Mouse (Mus musculus) heart, embryonic 16.5 days (tissue): ENCODE measurements around the gene Catsperd. TPM values are rescaled to one million over a fixed set of nuclear protein-coding genes. Genes with fewer than 3 reads are reported as not detected.

Source experiments
- ATAC-seq: fragments of 200-750 bp; cut with Nextera tagmentation; replicated peaks from 2 replicates; pipeline ENCODE4 v1.8.0; 2017; ENCODE audit warnings: moderate number of reproducible peaks; ENCODE audit not compliant: insufficient read depth, low FRiP score; ENCODE audit errors: extremely low read depth
- H3K27ac ChIP-seq: fragments of 300-500 bp; sonication (generic); 2 replicates; pipeline ENCODE4 v1.5.1; 2014; ENCODE audit warnings: mild to moderate bottlenecking, low read length, control low read depth, moderate library complexity
- H3K27me3 ChIP-seq: fragments of 300-500 bp; sonication (generic); 2 replicates; pipeline ENCODE4 v1.6.1; 2014; ENCODE audit warnings: low read length, mixed read lengths; ENCODE audit not compliant: control insufficient read depth, insufficient read depth
- H3K36me3 ChIP-seq: fragments of 300-500 bp; sonication (generic); 2 replicates; pipeline ENCODE4 v1.6.1; 2014; ENCODE audit not compliant: control insufficient read depth, insufficient read depth
- H3K4me1 ChIP-seq: fragments of 300-500 bp; sonication (generic); 2 replicates; pipeline ENCODE4 v1.6.1; 2014; ENCODE audit warnings: low read length, mixed read lengths; ENCODE audit not compliant: control insufficient read depth, insufficient read depth
- H3K4me2 ChIP-seq: fragments of 300-500 bp; sonication (generic); 2 replicates; pipeline ENCODE4 v1.6.1; 2014; ENCODE audit warnings: low read depth, mild to moderate bottlenecking, control low read depth, low read length
- H3K4me3 ChIP-seq: fragments of 300-500 bp; sonication (generic); 2 replicates; pipeline ENCODE4 v1.5.1; 2014; ENCODE audit warnings: mild to moderate bottlenecking, control low read depth, low read length
- H3K9ac ChIP-seq: fragments of 300-500 bp; sonication (generic); 2 replicates; pipeline ENCODE4 v1.6.1; 2014; ENCODE audit warnings: low read length, control low read depth
- H3K9me3 ChIP-seq: fragments of 300-500 bp; sonication (generic); replicated peaks from 2 replicates; pipeline ENCODE4 v1.6.1; 2016; ENCODE audit warnings: low read length; ENCODE audit not compliant: control insufficient read depth
- WGBS: fragments of 180-500 bp; shearing (Covaris S2); extraction: QIAGEN DNeasy Blood & Tissue Kit; methylation state at CpG from one replicate; pipeline ENCODE4 v1.1.7; 2014; 5-methylcytosine and 5-hydroxymethylcytosine counted together
- polyA plus RNA-seq: library from polyadenylated mRNA; unstranded; fragments of >200 nt; fragmentation: Nextera tagmentation; extraction: Ambion mirVana; gene quantifications from 2 replicates; pipeline ENCODE4 v1.2.1, GENCODE M21; 2015

Catsperd gene
- polyA plus RNA-seq = 0.29 and 0.31 TPM in 2 replicates

DNA sequence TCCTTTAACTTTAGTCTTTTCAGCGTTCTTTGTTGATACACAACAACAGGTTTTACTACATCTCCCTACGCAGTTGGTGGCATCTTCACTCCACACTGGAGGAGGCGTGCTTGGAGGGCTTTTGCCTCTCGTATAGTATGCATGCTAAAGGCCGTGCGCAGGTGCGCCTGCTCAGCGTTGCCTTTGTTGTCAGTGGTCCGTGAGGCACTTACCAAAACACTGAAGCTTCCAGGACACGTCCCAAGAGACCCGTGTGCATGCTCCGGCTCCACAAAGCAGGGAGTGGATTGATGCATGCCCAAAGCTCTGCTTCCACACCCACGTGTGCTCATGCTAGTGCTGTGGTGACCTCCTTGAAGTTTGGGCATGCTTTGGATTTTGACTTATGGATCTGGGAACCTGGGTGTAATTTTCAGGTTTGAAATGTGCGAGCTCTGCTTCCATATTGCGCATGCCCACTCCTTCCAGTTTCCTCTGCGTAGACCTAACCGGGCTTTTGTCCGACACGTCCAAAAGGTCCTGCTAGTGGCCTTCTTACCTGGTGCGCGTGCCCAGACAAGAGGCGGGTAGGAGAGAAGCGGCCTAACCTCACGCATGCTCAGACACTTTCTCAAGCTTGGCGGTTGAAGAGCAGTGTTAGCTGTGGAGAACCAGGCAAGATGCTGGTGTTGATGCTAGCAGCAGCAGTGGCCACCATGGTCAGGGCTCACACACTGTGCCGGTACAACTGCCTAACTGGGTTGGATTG, at the start of gene Catsperd:
Catsperd (plus strand) TSS at position 614 of the 748 bp plus-strand sequence.
- Histone ChIP-seq H3K4me1 (peaks cover 20% of the 10 kb centered on the region), H3K27ac (peak within 1 kb of the TSS; percentile 50), H3K4me2 (peak within 1 kb of the TSS; percentile 75), H3K36me3 (peaks cover 8% of the 10 kb centered on the region), H3K9ac (peak within 1 kb of the TSS; percentile 57), H3K4me3 (peak within 1 kb of the TSS; percentile 91), H3K9me3 (no peaks in the 10 kb centered on the region), H3K27me3 (no peaks in the 10 kb centered on the region)
- ATAC-seq = no peak
- WGBS = 9% methylated on average over 26 of the region's 26 CpGs

DNA sequence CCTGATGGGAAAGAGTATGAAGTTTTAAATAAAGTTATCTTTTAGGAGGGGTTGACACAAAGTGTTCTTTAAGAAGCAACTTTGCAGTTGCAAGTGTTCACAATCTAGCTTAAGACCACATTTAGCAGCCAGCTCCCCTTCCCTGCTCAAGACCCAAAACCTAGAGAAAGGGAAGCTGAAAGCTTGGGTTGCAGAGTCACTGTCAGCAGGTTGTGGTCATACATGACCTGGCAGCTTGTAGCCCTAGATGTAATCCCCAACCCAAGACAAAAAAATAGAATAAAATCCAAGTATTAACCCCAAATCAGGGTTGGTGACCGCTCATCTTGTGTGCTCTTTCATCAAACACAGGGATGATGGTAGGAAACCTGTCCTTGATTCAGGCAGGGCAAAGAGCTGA, 44.9 kb upstream of the Catsperd start:
- H3K9me3 ChIP-seq = no peaks in the 10 kb centered on the region
- no peak for ATAC-seq
- no peaks in the 10 kb centered on the region for H3K27me3 ChIP-seq
- WGBS = 61% methylated on average over 1 of the region's 1 CpGs
- H3K9ac ChIP-seq = peak overlapping the region; percentile 98
- H3K4me3 ChIP-seq = peak overlapping the region; percentile 95
- peak overlapping the region; percentile 95 for H3K4me2 ChIP-seq
- peak overlapping the region; percentile 98; the same call in 1 of the 2 replicates for H3K27ac ChIP-seq
- H3K36me3 ChIP-seq = peaks cover 48% of the 10 kb centered on the region
- H3K4me1 ChIP-seq = peaks cover 40% of the 10 kb centered on the region

DNA sequence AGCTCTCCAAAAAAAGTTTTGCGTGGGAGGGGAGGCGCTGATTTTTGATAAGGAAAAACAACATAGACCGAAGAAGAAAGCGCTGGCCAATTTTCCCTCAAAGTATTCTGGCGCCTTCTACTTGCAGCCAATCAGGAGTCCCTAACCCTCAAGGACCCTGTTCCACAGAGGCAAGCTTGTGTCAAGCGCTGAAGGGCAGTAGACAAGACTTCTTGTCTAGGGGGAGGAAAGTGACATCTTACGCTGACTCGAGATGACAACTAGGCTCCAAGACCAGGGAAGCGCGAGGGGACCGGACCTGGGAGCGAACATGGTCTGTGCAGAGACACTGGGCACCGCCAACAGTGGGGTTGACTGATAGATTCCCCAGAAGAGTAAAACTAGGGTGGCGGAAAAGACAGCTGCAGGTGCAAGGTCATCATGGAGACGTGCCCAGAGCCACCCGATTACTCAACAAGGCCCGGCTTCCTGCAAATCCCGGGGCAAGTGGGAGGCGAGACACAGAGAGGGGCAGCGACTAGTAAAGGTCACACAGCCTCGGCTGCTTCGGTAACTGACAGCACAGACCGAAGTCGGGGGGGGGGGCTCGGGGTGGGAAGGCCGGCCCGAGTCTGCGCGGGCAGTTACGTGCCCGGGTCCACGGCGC, 44.2 kb upstream of the Catsperd start:
- Histone ChIP-seq H3K4me2 (peak overlapping the region; percentile 95), H3K27me3 (no peaks in the 10 kb centered on the region), H3K4me1 (peaks cover 41% of the 10 kb centered on the region), H3K36me3 (peaks cover 47% of the 10 kb centered on the region), H3K9me3 (no peaks in the 10 kb centered on the region), H3K27ac (peak overlapping the region; percentile 98), H3K4me3 (peak overlapping the region; percentile 95), H3K9ac (peak overlapping the region; percentile 98)
- under 1% methylated on average over 30 of the region's 33 CpGs for WGBS
- ATAC-seq = peak; percentile 2; the same call in 1 of the 2 replicates

DNA sequence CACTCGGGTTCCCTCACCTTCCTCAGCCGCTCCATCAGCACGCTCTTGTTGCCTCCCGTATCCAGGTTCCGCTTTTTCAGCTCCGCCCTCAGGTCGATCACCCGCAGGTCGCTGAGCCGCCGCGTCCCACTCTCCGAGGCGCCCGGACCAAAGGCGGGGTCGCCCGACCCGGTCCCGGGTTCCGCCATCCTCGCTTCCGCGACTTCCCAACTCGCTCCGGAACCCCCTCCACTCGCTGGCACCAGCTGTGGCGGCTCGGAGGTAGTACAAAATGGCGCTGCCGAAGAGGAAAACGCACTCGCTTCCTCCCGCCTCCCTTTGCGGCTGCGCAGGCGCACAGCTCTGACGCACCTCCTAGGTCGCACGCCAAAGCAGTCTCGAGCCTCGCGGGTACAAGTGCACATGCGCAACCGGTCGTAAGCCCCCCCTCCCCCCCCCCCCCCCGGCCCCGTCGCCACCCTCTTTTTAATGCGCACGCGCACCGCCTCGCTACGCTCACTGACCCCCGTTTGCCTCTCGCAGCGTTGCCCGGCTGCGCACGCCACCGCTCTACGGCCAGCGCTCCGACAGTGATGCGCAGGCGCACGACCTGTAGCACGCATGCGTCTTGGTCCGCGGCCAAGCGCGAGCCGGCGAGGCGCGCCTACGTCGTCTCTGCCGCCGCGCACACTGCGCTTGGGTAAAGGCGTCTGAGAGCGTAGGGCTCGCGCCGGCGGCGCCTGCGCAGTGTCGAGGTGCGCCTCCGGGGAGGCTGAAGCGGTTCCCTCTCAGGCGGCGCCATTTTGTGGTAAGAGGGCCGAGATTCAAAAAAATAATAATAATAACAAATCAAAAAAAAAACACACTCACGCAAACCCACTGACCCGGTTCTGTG, 43.4 kb upstream of the Catsperd start, which contains the start of the genes Safb2 and Safb:
Safb2 (minus strand) TSS at position 329 of the 874 bp plus-strand sequence.
Safb (plus strand) TSS at position 569 of the 874 bp plus-strand sequence.
- peak; percentile 94 for ATAC-seq
- Histone ChIP-seq H3K9ac (peak within 1 kb of the TSS; percentile 98), H3K4me2 (peak within 1 kb of the TSS; percentile 95), H3K4me1 (peaks cover 41% of the 10 kb centered on the region), H3K9me3 (no peaks in the 10 kb centered on the region), H3K27me3 (no peaks in the 10 kb centered on the region), H3K4me3 (peak within 1 kb of the TSS; percentile 95), H3K27ac (peak within 1 kb of the TSS; percentile 98), H3K36me3 (peaks cover 49% of the 10 kb centered on the region)
- WGBS = under 1% methylated on average over 92 of the region's 101 CpGs

DNA sequence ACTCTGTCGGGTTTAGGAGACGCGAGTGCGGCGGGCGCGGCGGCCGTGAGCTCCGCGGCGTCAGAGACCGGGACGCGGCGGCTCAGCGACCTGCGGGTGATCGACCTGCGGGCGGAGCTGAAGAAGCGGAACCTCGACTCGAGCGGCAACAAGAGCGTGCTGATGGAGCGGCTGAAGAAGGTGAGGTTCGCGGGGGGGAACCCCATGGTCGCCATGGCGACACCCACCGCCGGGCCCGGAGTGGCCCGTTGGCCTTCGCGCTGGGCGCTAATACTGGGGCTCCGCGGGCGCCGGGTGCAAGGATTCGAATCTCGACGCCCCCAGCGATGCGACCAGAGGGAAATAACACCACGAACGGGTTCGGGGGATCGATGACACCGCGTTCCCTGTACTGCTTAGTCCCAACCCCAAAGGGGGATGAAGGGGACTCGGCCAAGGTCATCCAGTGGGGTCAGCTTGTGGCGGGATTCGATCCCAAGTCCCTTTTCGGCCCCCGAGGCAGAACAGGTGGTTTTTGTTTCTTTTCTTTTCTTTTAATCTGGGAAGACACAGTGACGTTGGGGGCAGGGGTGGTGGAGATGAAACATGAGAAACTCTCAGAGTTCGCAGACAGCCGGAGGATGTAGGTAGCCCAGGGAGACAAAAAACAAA, 42.6 kb upstream of the Catsperd start:
- Histone ChIP-seq H3K27ac (peak overlapping the region; percentile 97), H3K9ac (peak overlapping the region; percentile 97), H3K27me3 (no peaks in the 10 kb centered on the region), H3K4me3 (peak overlapping the region; percentile 95), H3K4me2 (peak overlapping the region; percentile 91), H3K36me3 (peaks cover 49% of the 10 kb centered on the region), H3K4me1 (peaks cover 41% of the 10 kb centered on the region), H3K9me3 (no peaks in the 10 kb centered on the region)
- ATAC-seq = no peak
- under 1% methylated on average over 61 of the region's 61 CpGs for WGBS

DNA sequence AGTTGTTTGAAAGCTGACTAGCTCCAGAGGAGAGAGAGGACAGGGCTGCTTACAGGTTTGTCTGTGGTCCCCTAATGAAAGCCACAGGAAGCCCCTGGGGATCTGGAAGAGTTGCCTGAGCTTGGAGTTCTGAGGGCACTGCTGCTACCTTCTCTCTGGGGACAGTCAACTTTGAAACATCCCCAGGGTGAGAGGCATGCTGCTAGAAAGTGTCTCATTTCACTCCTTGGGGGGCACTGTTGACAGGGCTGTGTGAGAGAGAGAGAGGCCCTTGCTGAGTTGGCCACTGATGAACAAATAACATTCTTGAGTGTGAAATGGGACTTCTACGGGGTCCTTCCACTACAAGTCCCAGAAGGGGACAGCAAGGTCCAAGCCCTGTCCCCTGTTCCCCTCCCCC, 40.2 kb upstream of the Catsperd start:
- H3K27me3 ChIP-seq = no peaks in the 10 kb centered on the region
- H3K4me1 ChIP-seq = peaks cover 28% of the 10 kb centered on the region
- H3K27ac ChIP-seq = no peak overlapping the region
- ATAC-seq = no peak
- no peak overlapping the region for H3K4me3 ChIP-seq
- H3K9me3 ChIP-seq = no peaks in the 10 kb centered on the region
- H3K9ac ChIP-seq = no peak overlapping the region
- H3K4me2 ChIP-seq = no peak overlapping the region
- H3K36me3 ChIP-seq = peaks cover 41% of the 10 kb centered on the region
- WGBS = 65% methylated on average over 1 of the region's 1 CpGs

DNA sequence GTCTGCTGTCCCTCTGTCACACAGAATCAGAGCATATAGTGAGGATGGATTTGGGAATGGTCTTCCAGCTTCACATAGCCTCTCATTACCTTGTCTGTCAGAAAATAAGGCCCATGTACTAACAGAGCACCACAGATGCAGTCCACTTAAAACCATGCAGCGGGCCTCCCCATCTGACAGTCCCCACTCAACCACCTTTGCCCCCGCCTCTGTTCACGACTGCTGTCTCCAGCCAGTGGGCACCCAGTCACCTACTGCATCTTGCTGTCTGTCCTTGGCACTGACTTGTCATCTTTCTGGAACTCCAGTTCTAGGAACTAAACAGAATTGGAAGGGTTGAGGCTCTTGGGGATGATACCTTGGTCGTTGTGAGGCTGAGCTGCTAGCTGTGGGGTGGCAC, 39.0 kb upstream of the Catsperd start:
- H3K9ac ChIP-seq = no peak overlapping the region
- no peak overlapping the region for H3K4me3 ChIP-seq
- ATAC-seq = no peak
- H3K4me1 ChIP-seq = peaks cover 20% of the 10 kb centered on the region
- no peaks in the 10 kb centered on the region for H3K27me3 ChIP-seq
- H3K9me3 ChIP-seq = no peaks in the 10 kb centered on the region
- H3K36me3 ChIP-seq = peaks cover 50% of the 10 kb centered on the region
- 93% methylated on average over 4 of the region's 4 CpGs for WGBS
- no peak overlapping the region for H3K4me2 ChIP-seq
- no peak overlapping the region for H3K27ac ChIP-seq

DNA sequence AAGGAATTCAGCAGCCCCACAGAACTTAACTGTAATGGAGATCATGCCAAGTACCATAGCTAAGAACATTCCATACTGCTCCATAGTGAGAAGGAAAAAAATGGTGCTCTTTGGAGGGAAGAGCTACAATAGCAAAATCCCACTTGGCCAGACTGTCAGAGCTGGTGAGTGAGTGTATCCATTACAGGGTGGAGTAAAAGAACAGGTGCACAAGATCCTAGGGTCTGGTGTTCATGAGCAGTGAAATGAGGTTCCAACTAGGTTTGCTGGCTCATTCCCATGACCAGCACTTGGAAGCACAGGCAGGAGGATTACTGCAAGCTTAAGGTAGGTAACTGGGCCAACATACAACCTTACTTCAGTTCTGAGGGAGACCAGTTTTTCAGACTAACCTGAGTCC, 35.4 kb upstream of the Catsperd start:
- H3K4me2 ChIP-seq = no peak overlapping the region
- no peak overlapping the region for H3K27ac ChIP-seq
- ATAC-seq = no peak
- no peak overlapping the region for H3K9ac ChIP-seq
- H3K27me3 ChIP-seq = no peaks in the 10 kb centered on the region
- H3K9me3 ChIP-seq = no peaks in the 10 kb centered on the region
- H3K4me3 ChIP-seq = no peak overlapping the region
- H3K4me1 ChIP-seq = peaks cover 3% of the 10 kb centered on the region; the same call in 1 of the 2 replicates
- H3K36me3 ChIP-seq = peaks cover 70% of the 10 kb centered on the region
